Mouse (Mus musculus) heart, adult 11 months (tissue): ENCODE measurements at regions not wholly inside any gene's neighbourhood (a gene's known extent, or its start where the extent isn't known, plus 50 kb on each side); places are given as distances from the start of the nearest gene placed in this dataset.
A peak's percentile ranks its signal among the peaks of the same experiment; 100 is the strongest.

Experiments used
- DNase-seq: peaks from one replicate; pipeline ENCODE4 v3.0.0; 2022

- DNase-seq: no peak
These were observed 163.5 kb downstream of the Maf start for GRCm38 (mm10) chr8:115544067-115544466.

- DNase-seq: no peak
These were observed 164.7 kb downstream of the Maf start for GRCm38 (mm10) chr8:115542935-115543334.

GRCm38 (mm10) chr8:115539600-115539999, 168.0 kb downstream of the Maf start:
- DNase-seq: peak; percentile 94

GRCm38 (mm10) chr8:115538236-115538635, 169.4 kb downstream of the Maf start:
- DNase-seq: no peak

- no peak for DNase-seq
These were observed 169.8 kb downstream of the Maf start for GRCm38 (mm10) chr8:115537761-115538160.

GRCm38 (mm10) chr8:115536554-115537346, 170.8 kb downstream of the Maf start:
- no peak for DNase-seq

- no peak for DNase-seq
These were observed 171.6 kb downstream of the Maf start for GRCm38 (mm10) chr8:115536001-115536400.

- no peak for DNase-seq
These were observed 173.6 kb downstream of the Maf start for GRCm38 (mm10) chr8:115534030-115534429.

GRCm38 (mm10) chr8:115531343-115531742, 176.3 kb downstream of the Maf start:
- DNase-seq: peak; percentile 90

GRCm38 (mm10) chr8:115529568-115530342, 177.8 kb downstream of the Maf start:
- peak; percentile 92 for DNase-seq

GRCm38 (mm10) chr8:115528879-115529278, 178.7 kb downstream of the Maf start:
- peak; percentile 53 for DNase-seq

- DNase-seq: peak; percentile 85
These were observed 182.4 kb downstream of the Maf start for GRCm38 (mm10) chr8:115525149-115525548.

- peak; percentile 87 for DNase-seq
These were observed 182.9 kb downstream of the Maf start for GRCm38 (mm10) chr8:115524713-115525112.

- DNase-seq: peak; percentile 94
These were observed 185.1 kb downstream of the Maf start for GRCm38 (mm10) chr8:115522527-115522926.

GRCm38 (mm10) chr8:115515647-115516046, 191.9 kb downstream of the Maf start:
- peak; percentile 43 for DNase-seq

- DNase-seq: peak; percentile 36
These were observed 193.1 kb downstream of the Maf start for GRCm38 (mm10) chr8:115514485-115514884.

GRCm38 (mm10) chr8:115507180-115507579, 200.4 kb downstream of the Maf start:
- DNase-seq: peak; percentile 25

GRCm38 (mm10) chr8:115506741-115507140, 200.9 kb downstream of the Maf start:
- DNase-seq: peak; percentile 85

GRCm38 (mm10) chr8:115496016-115496415, 211.6 kb downstream of the Maf start:
- peak; percentile 45 for DNase-seq

- DNase-seq: peak; percentile 90
These were observed 213.2 kb downstream of the Maf start for GRCm38 (mm10) chr8:115494353-115494752.

- peak; percentile 58 for DNase-seq
These were observed 220.7 kb downstream of the Maf start for GRCm38 (mm10) chr8:115486904-115487303.

- DNase-seq: no peak
These were observed 226.5 kb downstream of the Maf start for GRCm38 (mm10) chr8:115481136-115481535.

GRCm38 (mm10) chr8:115478406-115479060, 229.1 kb downstream of the Maf start:
- DNase-seq: peak; percentile 94
